Mouse (Mus musculus): Measurements from ENCODE around the gene Il22ra1. TPM values are rescaled to one million over a fixed set of nuclear protein-coding genes. Genes with fewer than 3 reads are reported as not detected.
A peak's percentile ranks its signal among the peaks of the same experiment; 100 is the strongest.

The Il22ra1 gene
- polyA plus RNA-seq, 1 experiment from 2014 or later = not detected

DNA sequence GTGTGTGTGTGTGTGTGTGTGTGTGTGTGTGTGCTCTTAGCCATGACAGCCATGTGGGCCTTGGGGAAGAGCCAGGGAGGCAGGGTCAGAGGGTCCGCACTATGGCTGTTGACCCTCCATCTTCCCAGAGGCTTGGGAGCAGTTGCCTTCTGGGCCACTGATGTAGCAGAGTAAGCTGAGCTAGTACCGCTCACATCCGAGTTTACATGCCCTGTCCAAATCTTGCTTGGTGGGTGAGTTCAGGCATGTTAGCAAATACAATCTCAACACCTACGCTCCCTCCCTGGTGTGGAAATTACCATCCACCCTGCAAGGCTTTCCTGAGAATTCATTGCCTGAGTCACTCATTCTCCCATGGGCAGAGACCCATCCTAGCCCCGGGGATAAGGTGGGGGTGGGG, 53.3 kb downstream of the Il22ra1 start:
- WGBS = 86% methylated on average over 5 of the region's 5 CpGs
- H3K36me3 ChIP-seq = no peaks in the 10 kb centered on the region
- no peak overlapping the region for H3K4me3 ChIP-seq
- no peaks in the 10 kb centered on the region for H3K9me3 ChIP-seq (replicated peaks)
- no peak for DNase-seq (ENCODE audit: low spot score)
- H3K27ac ChIP-seq = no peak overlapping the region
- H3K27me3 ChIP-seq (ENCODE audit: low read depth, poor library complexity, severe bottlenecking) = no peaks in the 10 kb centered on the region
- H3K4me1 ChIP-seq = peaks cover 9% of the 10 kb centered on the region

DNA sequence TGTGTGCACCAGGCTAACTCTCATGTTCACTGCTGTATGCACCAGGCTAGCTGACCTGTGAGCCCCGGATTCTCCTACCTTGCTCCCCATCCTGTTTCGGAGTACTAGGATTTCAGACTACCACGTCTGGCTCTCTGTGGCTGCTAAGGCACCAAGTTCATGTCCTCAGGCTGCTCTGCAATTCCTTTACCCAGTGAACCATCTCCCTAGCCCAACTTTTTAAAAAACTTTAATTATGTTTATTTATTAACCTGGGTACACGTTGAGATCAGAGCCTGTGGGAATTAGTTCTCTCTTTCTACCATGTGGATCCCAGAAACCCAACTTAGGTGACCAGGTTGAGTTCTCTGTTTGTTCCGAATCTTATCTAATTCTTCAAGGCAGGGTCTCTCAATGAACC, 58.6 kb downstream of the Il22ra1 start:
- Histone ChIP-seq H3K4me1 (peaks cover 7% of the 10 kb centered on the region; the same call in 1 of the 2 replicates), H3K27me3 (ENCODE audit: low read depth, poor library complexity, severe bottlenecking) (no peaks in the 10 kb centered on the region; the same call in 1 of the 2 replicates), H3K4me3 (no peak overlapping the region), H3K36me3 (no peaks in the 10 kb centered on the region), H3K9me3 (replicated peaks) (no peaks in the 10 kb centered on the region), H3K27ac (no peak overlapping the region)
- DNase-seq (ENCODE audit: low spot score) = no peak
- WGBS = 87% methylated on average over 5 of the region's 5 CpGs

DNA sequence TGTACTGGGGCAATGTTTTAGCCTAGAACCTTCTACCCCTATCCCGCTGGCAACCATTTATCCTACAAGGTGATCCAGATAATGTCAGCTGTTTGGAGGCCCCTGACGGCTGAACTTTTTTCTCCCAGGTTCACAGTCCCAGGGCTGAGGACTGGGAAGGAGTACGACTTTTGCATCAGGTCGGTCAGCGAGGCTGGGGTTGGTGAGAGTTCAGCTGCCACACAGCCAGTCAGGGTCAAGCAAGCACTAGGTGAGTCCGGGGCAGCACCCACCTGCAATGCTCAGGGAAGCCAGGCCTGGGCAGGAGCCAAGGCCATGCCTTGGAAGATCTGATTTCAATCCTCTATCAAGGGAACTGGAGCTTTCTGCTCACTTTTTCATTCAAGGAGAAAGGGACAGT, 59.3 kb downstream of the Il22ra1 start:
- Histone ChIP-seq H3K27me3 (ENCODE audit: low read depth, poor library complexity, severe bottlenecking) (no peaks in the 10 kb centered on the region; the same call in 1 of the 2 replicates), H3K27ac (no peak overlapping the region), H3K9me3 (replicated peaks) (no peaks in the 10 kb centered on the region), H3K4me3 (no peak overlapping the region), H3K4me1 (peaks cover 7% of the 10 kb centered on the region; the same call in 1 of the 2 replicates), H3K36me3 (no peaks in the 10 kb centered on the region)
- no peak for DNase-seq (ENCODE audit: low spot score)
- 88% methylated on average over 6 of the region's 6 CpGs for WGBS

DNA sequence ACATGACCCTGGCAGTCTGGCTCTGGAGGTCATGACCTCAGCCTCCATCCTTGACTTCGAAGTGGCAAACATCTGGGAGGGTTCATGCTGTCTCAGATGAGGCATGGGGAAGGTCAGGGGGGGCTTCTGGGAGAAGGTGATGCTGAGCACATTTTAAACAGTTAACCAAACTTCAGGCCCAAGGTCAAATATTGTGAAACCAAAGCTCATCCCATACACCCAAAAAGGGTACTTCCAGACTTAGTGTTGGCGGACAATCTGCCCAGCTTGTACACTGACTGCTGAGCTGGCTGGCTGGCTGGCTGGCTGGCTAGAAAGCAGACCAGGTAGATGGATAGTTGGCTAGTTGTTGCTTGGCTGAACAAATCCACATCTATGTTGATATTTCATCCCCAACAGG, 61.2 kb downstream of the Il22ra1 start:
- Histone ChIP-seq H3K9me3 (replicated peaks) (no peaks in the 10 kb centered on the region), H3K4me3 (no peak overlapping the region), H3K27ac (no peak overlapping the region), H3K36me3 (no peaks in the 10 kb centered on the region), H3K4me1 (peaks cover 7% of the 10 kb centered on the region; the same call in 1 of the 2 replicates), H3K27me3 (ENCODE audit: low read depth, poor library complexity, severe bottlenecking) (no peaks in the 10 kb centered on the region; the same call in 1 of the 2 replicates)
- DNase-seq (ENCODE audit: low spot score) = no peak
- WGBS = 74% methylated on average over 2 of the region's 2 CpGs

DNA sequence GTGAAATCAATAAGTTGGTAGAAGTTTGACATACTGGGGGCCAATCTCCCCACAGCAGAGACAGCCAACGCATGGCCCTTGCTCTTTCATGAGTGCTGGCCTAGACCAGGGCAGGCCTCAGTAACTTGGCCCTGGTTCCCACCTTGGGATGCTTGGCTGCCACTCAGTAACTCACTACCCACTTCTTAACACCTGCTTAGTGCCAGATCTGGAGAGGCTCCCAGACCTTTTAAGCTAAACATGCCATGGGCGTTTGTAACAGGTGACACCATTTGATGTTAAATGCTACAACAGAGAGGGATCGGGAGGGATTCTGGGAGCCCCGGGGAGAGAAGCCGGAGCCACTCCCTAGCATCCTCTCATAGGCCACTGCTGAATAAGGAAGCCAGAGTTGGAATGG, 64.8 kb downstream of the Il22ra1 start:
- WGBS = 88% methylated on average over 5 of the region's 5 CpGs
- Histone ChIP-seq H3K27ac (no peak overlapping the region), H3K36me3 (no peaks in the 10 kb centered on the region), H3K27me3 (ENCODE audit: low read depth, poor library complexity, severe bottlenecking) (no peaks in the 10 kb centered on the region), H3K4me1 (peaks cover 12% of the 10 kb centered on the region), H3K4me3 (no peak overlapping the region), H3K9me3 (replicated peaks) (no peaks in the 10 kb centered on the region)
- DNase-seq (ENCODE audit: low spot score) = no peak

DNA sequence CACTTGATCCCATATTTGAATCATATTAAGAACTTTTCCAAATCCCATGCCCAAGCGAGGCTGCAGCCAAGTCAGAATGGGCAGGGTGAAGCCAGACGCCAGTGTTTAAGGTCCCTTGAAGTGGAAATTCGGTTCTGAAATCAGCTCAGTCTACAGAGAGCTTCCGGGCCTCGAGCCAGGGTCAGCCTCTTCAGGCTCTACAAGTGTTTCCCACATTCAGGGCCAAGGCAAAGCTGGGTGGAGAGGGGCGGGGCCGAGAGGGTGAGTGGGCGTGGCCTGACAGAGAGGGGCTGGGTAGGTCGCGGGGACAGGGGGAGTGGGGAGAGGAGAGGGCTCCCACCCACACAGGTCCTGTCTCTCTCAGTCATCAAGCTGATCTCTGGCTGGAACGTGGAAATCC, 70.0 kb downstream of the Il22ra1 start:
- H3K4me1 ChIP-seq = peaks cover 17% of the 10 kb centered on the region
- no peak overlapping the region for H3K4me3 ChIP-seq
- H3K27ac ChIP-seq = no peak overlapping the region
- no peak for DNase-seq (ENCODE audit: low spot score)
- H3K36me3 ChIP-seq = no peaks in the 10 kb centered on the region
- H3K9me3 ChIP-seq (replicated peaks) = no peaks in the 10 kb centered on the region
- 34% methylated on average over 11 of the region's 11 CpGs for WGBS
- H3K27me3 ChIP-seq (ENCODE audit: low read depth, poor library complexity, severe bottlenecking) = 0 out of 2 replicates have a peak, but pooled peaks cover 5% of the 10 kb centered on the region

DNA sequence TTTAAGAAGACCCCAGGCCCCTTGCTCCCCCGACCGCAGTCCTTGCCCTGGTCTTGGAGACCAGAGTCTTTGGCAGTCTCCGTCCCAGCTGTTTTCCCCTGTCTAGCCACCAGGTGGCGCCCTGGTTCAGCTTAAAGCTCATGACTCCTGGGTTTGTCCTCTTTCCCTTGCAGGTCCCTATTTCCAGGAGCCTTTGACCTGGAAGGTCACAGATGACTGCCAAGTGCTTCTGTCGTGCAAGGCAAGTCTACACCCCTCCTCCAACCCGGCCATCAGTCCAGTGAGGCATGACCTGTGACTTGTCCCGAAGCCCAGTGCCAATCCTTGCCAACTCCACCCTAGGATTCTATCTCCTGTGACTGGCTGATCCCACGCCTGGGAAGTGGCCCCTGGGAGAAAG, 73.6 kb downstream of the Il22ra1 start:
- DNase-seq (ENCODE audit: low spot score) = peak; percentile 94
- H3K9me3 ChIP-seq (replicated peaks) = no peaks in the 10 kb centered on the region
- H3K36me3 ChIP-seq = no peaks in the 10 kb centered on the region
- peaks cover 14% of the 10 kb centered on the region for H3K4me1 ChIP-seq
- H3K27me3 ChIP-seq (ENCODE audit: low read depth, poor library complexity, severe bottlenecking) = 0 out of 2 replicates have a peak, but pooled peaks cover 5% of the 10 kb centered on the region
- no peak overlapping the region for H3K4me3 ChIP-seq
- 25% methylated on average over 8 of the region's 8 CpGs for WGBS
- H3K27ac ChIP-seq = no peak overlapping the region

Other genes starting within 250 kb of the Il22ra1 start
- 0.11 TPM in 1 of 2 replicates, not detected in the other for gene Stpg1, start 233.4 kb upstream of the Il22ra1 start, polyA plus RNA-seq (2016; fragmentation: Nextera tagmentation; extraction: Ambion mirVana)
- 1.7 and 2.2 TPM in 2 replicates for gene Nipal3, start 233.1 kb upstream of the Il22ra1 start, polyA plus RNA-seq (2016; fragmentation: Nextera tagmentation; extraction: Ambion mirVana)
- 7.5 and 11.0 TPM in 2 replicates for gene Grhl3, start 154.5 kb upstream of the Il22ra1 start, polyA plus RNA-seq (2016; fragmentation: Nextera tagmentation; extraction: Ambion mirVana)
- gene Ifnlr1, start 41.9 kb upstream of the Il22ra1 start, polyA plus RNA-seq (2016; fragmentation: Nextera tagmentation; extraction: Ambion mirVana) = 0.43 and 0.59 TPM in 2 replicates
- gene Myom3, start 31.5 kb downstream of the Il22ra1 start, polyA plus RNA-seq (2016; fragmentation: Nextera tagmentation; extraction: Ambion mirVana) = 0.11 and 0.15 TPM in 2 replicates
- 328 and 383 TPM in 2 replicates for gene Srsf10, start 127.6 kb downstream of the Il22ra1 start, polyA plus RNA-seq (2016; fragmentation: Nextera tagmentation; extraction: Ambion mirVana)
- 177 and 208 TPM in 2 replicates for gene Pnrc2, start 145.7 kb downstream of the Il22ra1 start, polyA plus RNA-seq (2016; fragmentation: Nextera tagmentation; extraction: Ambion mirVana)
- gene Cnr2, start 167.2 kb downstream of the Il22ra1 start, polyA plus RNA-seq (2016; fragmentation: Nextera tagmentation; extraction: Ambion mirVana) = 0.38 and 0.53 TPM in 2 replicates
- gene Fuca1, start 192.6 kb downstream of the Il22ra1 start, polyA plus RNA-seq (2016; fragmentation: Nextera tagmentation; extraction: Ambion mirVana) = 42.5 and 52.3 TPM in 2 replicates
- 68.4 and 78.9 TPM in 2 replicates for gene Hmgcl, start 218.3 kb downstream of the Il22ra1 start, polyA plus RNA-seq (2016; fragmentation: Nextera tagmentation; extraction: Ambion mirVana)
- 38.7 and 39.2 TPM in 2 replicates for gene Gale, start 235.6 kb downstream of the Il22ra1 start, polyA plus RNA-seq (2016; fragmentation: Nextera tagmentation; extraction: Ambion mirVana)
- 199 and 214 TPM in 2 replicates for gene Lypla2, start 244.5 kb downstream of the Il22ra1 start, polyA plus RNA-seq (2016; fragmentation: Nextera tagmentation; extraction: Ambion mirVana)